Mouse (Mus musculus) heart, embryonic 10.5 days (tissue): ENCODE results near the gene Marf1. TPM values are rescaled to one million over a fixed set of nuclear protein-coding genes. Genes with fewer than 3 reads are reported as not detected.
A peak's percentile ranks its signal among the peaks of the same experiment; 100 is the strongest.
"Not testable (repeated sequence)": the region's sequence is repeated elsewhere in the genome, so short reads cannot be mapped to it uniquely, and the experiment has no call there.

Experiments
- DNase-seq: peaks from one replicate; pipeline ENCODE4 v3.0.0-alpha.2; 2017; ENCODE audit warnings: low spot score
- H3K27ac ChIP-seq: fragments of 300-500 bp; sonication (generic); 2 replicates; pipeline ENCODE4 v1.5.1; 2016; ENCODE audit warnings: mild to moderate bottlenecking
- H3K27me3 ChIP-seq: fragments of 300-500 bp; sonication (generic); 2 replicates; pipeline ENCODE4 v1.6.1; 2016; ENCODE audit warnings: mild to moderate bottlenecking; ENCODE audit not compliant: poor library complexity, insufficient read depth, severe bottlenecking
- H3K36me3 ChIP-seq: fragments of 300-500 bp; sonication (generic); 2 replicates; pipeline ENCODE4 v1.6.1; 2016; ENCODE audit warnings: mild to moderate bottlenecking, moderate library complexity
- H3K4me1 ChIP-seq: fragments of 300-500 bp; sonication (generic); 2 replicates; pipeline ENCODE4 v1.6.1; 2016; ENCODE audit warnings: mild to moderate bottlenecking
- H3K4me3 ChIP-seq: fragments of 300-500 bp; sonication (generic); 2 replicates; pipeline ENCODE4 v1.5.1; 2016; ENCODE audit warnings: mild to moderate bottlenecking, moderate library complexity
- H3K9me3 ChIP-seq: fragments of 300-500 bp; sonication (generic); 2 replicates; pipeline ENCODE4 v1.6.1; 2016; ENCODE audit warnings: mild to moderate bottlenecking, moderate library complexity
- WGBS: fragments of 180-500 bp; shearing (Covaris S2); methylation state at CpG from one replicate; pipeline ENCODE4 v1.1.7; 2016; 5-methylcytosine and 5-hydroxymethylcytosine counted together
- microRNA counts: library from miRNA; unstranded; fragments of <30 nt; microRNA quantifications from one replicate; lab custom pipeline; 2017
- microRNA-seq: library from miRNA; unstranded; fragments of <30 nt; microRNA quantifications from one replicate; pipeline ENCODE4, GENCODE M21; 2017
- polyA plus RNA-seq: library from polyadenylated mRNA; unstranded; fragments of >200 nt; fragmentation: Nextera tagmentation; extraction: Ambion mirVana; gene quantifications from 2 replicates; pipeline ENCODE4 v1.2.1, GENCODE M21; 2016

The Marf1 gene
- polyA plus RNA-seq, 1 experiment from 2014 or later, result 10.6 TPM

DNA sequence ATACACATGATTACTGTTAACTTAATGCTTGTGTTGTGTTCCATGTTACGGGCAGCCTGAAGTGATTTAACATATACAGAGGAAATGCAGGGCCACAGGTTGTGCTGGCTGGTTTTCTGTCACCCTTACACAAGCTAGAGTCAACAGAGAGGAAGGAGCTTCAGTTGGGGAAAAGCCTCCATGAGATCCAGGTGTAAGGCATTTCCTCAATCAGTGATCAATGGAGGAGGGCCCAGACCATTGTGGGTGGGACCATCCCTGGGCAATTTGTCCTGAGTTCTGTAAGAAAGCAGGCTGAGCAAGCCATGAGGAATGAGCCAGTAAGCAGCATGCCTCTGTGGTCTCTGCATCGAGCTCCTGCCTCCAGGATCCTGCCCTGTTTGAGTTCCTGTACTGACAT, 71.4 kb downstream of the Marf1 start:
- Histone ChIP-seq H3K27me3 (no peaks in the 10 kb centered on the region), H3K27ac (no peak overlapping the region), H3K4me1 (no peaks in the 10 kb centered on the region), H3K36me3 (no peaks in the 10 kb centered on the region), H3K9me3 (no peaks in the 10 kb centered on the region), H3K4me3 (no peak overlapping the region)
- DNase-seq, result peak; percentile 61
- WGBS, result 84% methylated on average over 2 of the region's 2 CpGs

- Histone ChIP-seq H3K4me1 (no peaks in the 10 kb centered on the region), H3K27me3 (no peaks in the 10 kb centered on the region), H3K27ac (no peak overlapping the region), H3K36me3 (no peaks in the 10 kb centered on the region), H3K4me3 (no peak overlapping the region), H3K9me3 (no peaks in the 10 kb centered on the region)
- peak; percentile 57 for DNase-seq
- WGBS, result 82% methylated on average over 3 of the region's 3 CpGs
Observed at GRCm38 (mm10) chr16:14089296-14089695, 73.9 kb downstream of the Marf1 start.

DNA sequence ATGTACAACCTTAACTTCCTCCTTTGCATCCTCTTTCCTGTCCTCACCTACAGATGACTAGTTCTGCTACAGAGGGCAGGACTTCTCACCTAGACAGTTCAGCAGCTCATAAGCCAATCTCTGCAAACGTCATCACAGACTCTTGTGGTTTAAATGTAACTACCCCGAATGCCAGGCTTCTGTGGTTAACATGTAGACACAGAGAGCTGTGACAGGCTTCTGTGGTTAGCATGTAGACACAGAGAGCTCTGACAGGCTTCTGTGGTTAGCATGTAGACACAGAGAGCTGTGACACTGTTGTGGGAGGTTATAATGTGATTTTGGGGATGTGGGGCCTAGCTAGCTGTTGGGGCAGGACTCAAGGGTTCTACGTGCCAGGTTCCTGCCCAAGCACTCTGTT, 74.9 kb downstream of the Marf1 start:
- Histone ChIP-seq H3K36me3 (no peaks in the 10 kb centered on the region), H3K27ac (no peak overlapping the region), H3K4me3 (no peak overlapping the region), H3K9me3 (no peaks in the 10 kb centered on the region), H3K27me3 (no peaks in the 10 kb centered on the region), H3K4me1 (no peaks in the 10 kb centered on the region)
- peak; percentile 25 for DNase-seq
- WGBS, result 65% methylated on average over 3 of the region's 3 CpGs

- 67% methylated on average over 2 of the region's 2 CpGs for WGBS
- H3K9me3 ChIP-seq, result no peaks in the 10 kb centered on the region
- no peak overlapping the region for H3K27ac ChIP-seq
- H3K4me1 ChIP-seq, result no peaks in the 10 kb centered on the region
- H3K36me3 ChIP-seq, result no peaks in the 10 kb centered on the region
- no peaks in the 10 kb centered on the region for H3K27me3 ChIP-seq
- no peak for DNase-seq
- no peak overlapping the region for H3K4me3 ChIP-seq
Observed at GRCm38 (mm10) chr16:14082925-14083324, 80.2 kb downstream of the Marf1 start.

GRCm38 (mm10) chr16:14070471-14071169, 92.5 kb downstream of the Marf1 start:
- Histone ChIP-seq H3K27ac (no peak overlapping the region), H3K9me3 (no peaks in the 10 kb centered on the region), H3K4me1 (no peaks in the 10 kb centered on the region), H3K4me3 (no peak overlapping the region), H3K27me3 (no peaks in the 10 kb centered on the region), H3K36me3 (no peaks in the 10 kb centered on the region)
- DNase-seq, result peak; percentile 63
- 76% methylated on average over 5 of the region's 5 CpGs for WGBS

GRCm38 (mm10) chr16:14068701-14069100, 94.5 kb downstream of the Marf1 start:
- not testable (repeated sequence) for H3K27ac ChIP-seq, H3K9me3 ChIP-seq, H3K4me1 ChIP-seq, H3K4me3 ChIP-seq, H3K36me3 ChIP-seq, H3K27me3 ChIP-seq
- DNase-seq, result peak; percentile 56
- 71% methylated on average over 2 of the region's 2 CpGs for WGBS

- not testable (repeated sequence) for H3K36me3 ChIP-seq
Observed at GRCm38 (mm10) chr16:14066571-14066970, 96.6 kb downstream of the Marf1 start.

DNA sequence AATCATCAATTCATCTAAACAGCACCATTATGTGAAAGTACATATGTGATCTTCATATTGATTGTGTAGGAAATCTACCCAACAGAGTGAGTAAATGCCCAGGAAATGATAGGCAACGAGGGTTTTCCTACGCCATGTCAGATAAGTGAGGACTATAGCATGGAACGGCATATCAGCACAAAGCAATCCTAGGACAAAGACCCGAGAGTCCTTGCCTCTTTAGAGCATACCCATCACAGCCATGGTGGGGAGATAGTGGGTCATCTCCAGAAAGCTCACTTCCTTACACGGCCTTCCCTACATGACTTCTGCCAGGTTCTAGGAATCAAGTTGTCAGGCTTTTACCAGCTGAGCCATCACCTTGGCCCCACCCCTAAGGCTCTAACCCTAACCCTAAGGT, 103.3 kb downstream of the Marf1 start:
- Histone ChIP-seq H3K4me3 (no peak overlapping the region), H3K4me1 (no peaks in the 10 kb centered on the region), H3K27ac (no peak overlapping the region), H3K27me3 (no peaks in the 10 kb centered on the region), H3K9me3 (no peaks in the 10 kb centered on the region), H3K36me3 (no peaks in the 10 kb centered on the region)
- WGBS, result 60% methylated on average over 5 of the region's 5 CpGs
- DNase-seq, result peak; percentile 25

More at GRCm38 (mm10) chr16:14066571-14066970, 96.6 kb downstream of the Marf1 start:
- H3K9me3 ChIP-seq, H3K27me3 ChIP-seq, H3K4me1 ChIP-seq, H3K27ac ChIP-seq, H3K4me3 ChIP-seq: not testable (repeated sequence)
- peak; percentile 24 for DNase-seq
- 82% methylated on average over 4 of the region's 4 CpGs for WGBS

MicroRNAs within 50 kb of the gene (microRNA counts, 519-probe panel; counts per million panel counts)
- 2,723 counts per million, percentile 8 among the panel's probes with 10 or more counts for microRNA mmu-miR-484 (lab: Ali Mortazavi, UCI)

Small RNAs within 50 kb of the gene (microRNA-seq; reads per million reads assigned to microRNA genes)
- gene Gm27671 (not detected), gene Mir484 (1,506 reads per million, percentile 83 among the genes with 10 or more reads in this experiment)

Other genes with a start within 250 kb of the Marf1 start
- 0.89 and 2.3 TPM in 2 replicates for gene 2900011O08Rik, start 176.7 kb downstream of the Marf1 start, polyA plus RNA-seq
- gene Ifitm7, start 176.5 kb downstream of the Marf1 start, polyA plus RNA-seq, result 0.15 and 0.21 TPM in 2 replicates
- 90.2 and 111 TPM in 2 replicates for gene Nde1, start 76 bp downstream of the Marf1 start, polyA plus RNA-seq
- 0.23 and 0.70 TPM in 2 replicates for gene Myh11, start 128.0 kb upstream of the Marf1 start, polyA plus RNA-seq
- 111 and 119 TPM in 2 replicates for gene Fopnl, start 154.1 kb upstream of the Marf1 start, polyA plus RNA-seq
- 2.8 and 4.9 TPM in 2 replicates for gene Abcc1, start 198.2 kb upstream of the Marf1 start, polyA plus RNA-seq